Mouse (Mus musculus) bone marrow, adult 2 months (tissue): ENCODE data around the gene Caln1. TPM values are rescaled to one million over a fixed set of nuclear protein-coding genes. Genes with fewer than 3 reads are reported as not detected.

Source experiments
- H3K27ac ChIP-seq: fragments of 200-500 bp; 2 replicates; pipeline ENCODE4 v1.5.1; 2012; ENCODE audit warnings: low read depth, mild to moderate bottlenecking, control low read depth, inconsistent platforms, low read length; ENCODE audit not compliant: control insufficient read depth, poor library complexity, insufficient read depth
- H3K4me1 ChIP-seq: fragments of 200-500 bp; 2 replicates; pipeline ENCODE4 v1.6.1; 2011; ENCODE audit warnings: low read length; ENCODE audit not compliant: control insufficient read depth, insufficient read depth
- H3K4me3 ChIP-seq: fragments of 200-500 bp; replicated peaks from 2 replicates; pipeline ENCODE3; 2011; ENCODE audit warnings: mild to moderate bottlenecking, low read depth, low read length, control low read depth; ENCODE audit not compliant: control insufficient read depth
- CTCF ChIP-seq: fragments of 200-500 bp; IDR thresholded peaks from 2 replicates; pipeline ENCODE4 v1.5.1; 2011; ENCODE audit warnings: low read length, control low read depth; ENCODE audit not compliant: control insufficient read depth, insufficient read depth
- POLR2A ChIP-seq: fragments of 200-500 bp; IDR thresholded peaks from 2 replicates; pipeline ENCODE4 v1.6.1; 2011; ENCODE audit warnings: low read depth, mild to moderate bottlenecking, control low read depth, low read length, borderline replicate concordance; ENCODE audit not compliant: control insufficient read depth
- WGBS: fragments of 180-500 bp; shearing (Covaris S2); methylation state at CpG from one replicate; pipeline ENCODE4 v1.1.7; 2018; 5-methylcytosine and 5-hydroxymethylcytosine counted together
- polyA plus RNA-seq: library from polyadenylated mRNA; stranded (reverse); fragments of >200 nt; gene quantifications from 2 replicates; pipeline ENCODE4 v1.2.4, GENCODE M21; 2011; ENCODE audit warnings: low replicate concordance; ENCODE audit not compliant: missing spikeins, insufficient read depth, insufficient read length

The Caln1 gene
- polyA plus RNA-seq, 1 experiment, result 1.7 TPM

DNA sequence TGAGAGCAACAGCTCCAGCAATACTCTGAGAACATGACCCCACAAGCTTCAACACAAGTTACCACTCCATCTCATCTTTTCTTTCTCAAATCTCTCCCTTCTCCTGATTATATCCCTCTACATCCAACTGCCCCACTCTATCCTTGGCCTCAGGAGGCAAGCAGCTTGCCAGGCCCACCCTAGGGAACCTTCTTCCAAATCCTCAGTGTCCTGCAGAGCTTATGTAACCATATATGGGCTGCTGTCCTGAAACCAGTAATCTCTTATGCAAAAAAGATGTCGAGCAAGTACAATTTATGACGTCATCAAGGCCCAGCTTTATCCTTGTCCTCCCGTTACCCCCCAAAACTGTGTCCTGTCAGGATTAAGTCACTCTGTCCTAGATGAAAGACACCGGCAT is 333.1 kb downstream of the Caln1 start:
- 68% methylated on average over 4 of the region's 4 CpGs for WGBS
- Histone ChIP-seq H3K27ac (no peak overlapping the region), H3K4me3 (no peak overlapping the region), H3K4me1 (no peaks in the 10 kb centered on the region)
- TF ChIP-seq CTCF (no peak), POLR2A (no peak)

GRCm38 (mm10) chr5:130704866-130705265 is 335.6 kb downstream of the Caln1 start:
- Histone ChIP-seq H3K27ac (no peak overlapping the region), H3K4me1 (no peaks in the 10 kb centered on the region), H3K4me3 (no peak overlapping the region)
- 84% methylated on average over 4 of the region's 4 CpGs for WGBS
- TF ChIP-seq POLR2A, result no peak

GRCm38 (mm10) chr5:130706202-130706855 is 337.1 kb downstream of the Caln1 start:
- H3K27ac ChIP-seq, result no peak overlapping the region
- no peaks in the 10 kb centered on the region for H3K4me1 ChIP-seq
- TF ChIP-seq CTCF (no peak), POLR2A (no peak)
- H3K4me3 ChIP-seq, result no peak overlapping the region
- 57% methylated on average over 6 of the region's 6 CpGs for WGBS

DNA sequence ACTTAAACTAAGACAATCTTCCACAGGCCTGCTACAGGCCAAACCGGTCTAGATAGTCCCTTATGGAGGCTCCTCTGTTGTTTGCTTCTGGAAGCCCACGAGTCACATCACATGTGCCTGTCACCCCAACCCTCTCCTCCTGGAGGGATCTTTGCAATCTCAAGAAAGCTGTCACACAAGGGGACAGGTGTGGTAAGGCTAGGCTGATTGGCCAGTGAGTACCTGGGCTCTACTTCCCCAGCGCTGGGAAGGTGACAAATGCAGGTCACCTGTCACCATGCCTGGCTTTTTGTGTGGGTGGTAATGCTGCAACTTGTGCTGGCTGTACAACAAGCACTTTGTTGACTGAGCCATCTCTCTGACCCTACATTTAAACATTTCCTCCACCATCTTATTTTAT is 338.5 kb downstream of the Caln1 start:
- WGBS, result 79% methylated on average over 3 of the region's 3 CpGs
- H3K4me3 ChIP-seq, result no peak overlapping the region
- H3K27ac ChIP-seq, result no peak overlapping the region
- TF ChIP-seq POLR2A, result no peak
- TF ChIP-seq CTCF, result no peak
- H3K4me1 ChIP-seq, result no peaks in the 10 kb centered on the region

DNA sequence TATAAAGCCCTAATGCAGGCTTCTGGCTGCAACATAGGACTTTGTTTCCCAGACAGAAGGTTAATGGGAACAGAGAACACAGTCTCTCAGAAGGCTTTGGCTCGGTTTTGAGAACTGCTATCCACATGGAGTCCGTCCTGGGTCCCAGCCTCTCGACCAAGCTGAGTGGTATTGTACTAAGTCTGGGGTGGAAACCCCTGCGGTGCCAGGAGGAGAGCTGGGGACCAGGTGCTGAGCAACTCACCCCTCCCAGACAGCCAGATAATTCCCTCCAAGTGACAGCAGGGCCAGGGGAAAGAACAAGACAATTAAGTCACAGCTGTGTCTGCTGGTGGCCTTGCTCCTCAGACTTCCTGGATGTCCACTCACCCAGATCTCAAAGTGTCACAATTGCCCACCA is 339.4 kb downstream of the Caln1 start:
- no peaks in the 10 kb centered on the region for H3K4me1 ChIP-seq
- no peak overlapping the region for H3K4me3 ChIP-seq
- 65% methylated on average over 4 of the region's 4 CpGs for WGBS
- no peak overlapping the region for H3K27ac ChIP-seq
- TF ChIP-seq CTCF (no peak), POLR2A (no peak)

- whole genome bisulfite sequencing, result 71% methylated on average over 2 of the region's 2 CpGs
- no peak overlapping the region for H3K27ac ChIP-seq
- no peaks in the 10 kb centered on the region for H3K4me1 ChIP-seq
- no peak overlapping the region for H3K4me3 ChIP-seq
- TF ChIP-seq POLR2A, result no peak
- no peak for TF ChIP-seq CTCF
Observed at GRCm38 (mm10) chr5:130711643-130712042, 342.4 kb downstream of the Caln1 start.

DNA sequence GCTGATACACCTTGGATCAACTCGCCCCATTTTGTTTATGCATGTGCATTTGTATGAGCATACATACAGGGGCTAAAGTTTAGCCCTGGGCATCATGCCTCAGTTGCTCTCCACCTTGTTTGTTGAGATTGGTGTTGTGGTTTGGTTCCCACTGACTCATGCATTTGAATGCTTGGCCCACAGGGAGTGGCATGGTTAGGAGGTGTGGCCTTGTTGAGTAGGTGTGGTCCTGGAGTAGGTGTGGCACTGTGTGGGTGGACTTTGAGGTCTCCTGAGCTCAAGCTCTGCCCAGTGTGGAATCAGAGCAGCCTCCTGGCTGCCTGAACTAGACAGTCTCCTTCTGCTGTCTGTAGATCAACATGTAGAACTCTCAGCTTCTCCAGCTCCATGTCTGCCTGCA is 343.0 kb downstream of the Caln1 start:
- no peaks in the 10 kb centered on the region for H3K4me1 ChIP-seq
- no peak overlapping the region for H3K4me3 ChIP-seq
- TF ChIP-seq CTCF (no peak), POLR2A (no peak)
- H3K27ac ChIP-seq, result no peak overlapping the region
- WGBS, result 78% methylated on average over 1 of the region's 1 CpGs

DNA sequence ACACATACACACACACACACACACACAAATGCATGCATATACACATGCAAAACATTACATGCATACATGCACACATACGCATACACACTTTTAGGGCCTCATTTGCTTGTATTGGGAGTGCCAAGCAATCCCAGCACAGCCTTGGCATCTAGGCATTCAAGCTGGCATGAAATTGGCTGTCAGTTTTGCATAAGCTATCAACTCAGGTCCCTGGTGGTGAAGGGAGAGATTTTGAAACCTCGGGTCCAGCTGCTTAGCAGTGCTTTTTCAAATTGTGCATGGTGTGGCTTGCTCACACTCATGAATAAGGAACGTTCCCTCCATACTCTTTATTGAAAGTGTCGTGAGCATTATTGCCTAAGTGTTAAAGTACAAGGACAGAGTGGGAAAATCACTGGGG is 345.9 kb downstream of the Caln1 start:
- TF ChIP-seq POLR2A (no peak), CTCF (no peak)
- Histone ChIP-seq H3K27ac (no peak overlapping the region), H3K4me1 (no peaks in the 10 kb centered on the region), H3K4me3 (no peak overlapping the region)
- WGBS, result 76% methylated on average over 4 of the region's 4 CpGs

DNA sequence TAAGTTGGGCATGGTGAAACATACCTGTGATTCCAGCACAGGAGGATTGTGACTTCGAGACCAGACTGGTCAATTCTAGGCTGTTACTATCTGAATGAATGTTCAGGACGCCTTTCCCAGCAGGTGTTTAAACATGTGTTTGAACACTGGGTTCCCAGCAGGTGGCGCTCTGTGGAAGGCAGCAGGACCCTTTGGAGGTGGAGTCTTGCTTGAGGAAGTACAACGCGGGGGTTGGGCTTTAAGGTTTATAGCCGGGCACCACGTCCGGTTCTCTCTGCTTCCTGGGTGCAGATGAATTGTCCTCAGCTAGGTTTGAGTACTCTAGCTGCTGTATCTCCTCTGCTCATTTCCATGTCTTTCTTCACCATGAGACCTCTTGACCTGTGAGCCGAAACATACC is 349.1 kb downstream of the Caln1 start:
- TF ChIP-seq CTCF (no peak), POLR2A (no peak)
- no peak overlapping the region for H3K27ac ChIP-seq
- WGBS, result 47% methylated on average over 9 of the region's 9 CpGs
- H3K4me3 ChIP-seq, result no peak overlapping the region
- no peaks in the 10 kb centered on the region for H3K4me1 ChIP-seq
